Mouse (Mus musculus) cortical plate, adult 2 months (tissue): ENCODE measurements around the gene Dmbt1.

Experiments used
- CTCF ChIP-seq: fragments of 200-500 bp; IDR thresholded peaks from 2 replicates; pipeline ENCODE4 v1.5.1; 2011; ENCODE audit warnings: mild to moderate bottlenecking, control low read depth, low read length; ENCODE audit not compliant: insufficient read depth; ENCODE audit errors: extremely low read depth
- POLR2A ChIP-seq: fragments of 200-500 bp; IDR thresholded peaks from 2 replicates; pipeline ENCODE4 v1.6.1; 2011; ENCODE audit warnings: mild to moderate bottlenecking, low read length, control low read depth; ENCODE audit not compliant: insufficient read depth; ENCODE audit errors: extremely low read depth

- TF ChIP-seq CTCF (no peak), POLR2A (no peak)
These were observed 43.7 kb upstream of the Dmbt1 start for GRCm38 (mm10) chr7:130988146-130988545.
